8 mouse cellular contexts compared by ENCODE assay signal in the genomic region with DNA sequence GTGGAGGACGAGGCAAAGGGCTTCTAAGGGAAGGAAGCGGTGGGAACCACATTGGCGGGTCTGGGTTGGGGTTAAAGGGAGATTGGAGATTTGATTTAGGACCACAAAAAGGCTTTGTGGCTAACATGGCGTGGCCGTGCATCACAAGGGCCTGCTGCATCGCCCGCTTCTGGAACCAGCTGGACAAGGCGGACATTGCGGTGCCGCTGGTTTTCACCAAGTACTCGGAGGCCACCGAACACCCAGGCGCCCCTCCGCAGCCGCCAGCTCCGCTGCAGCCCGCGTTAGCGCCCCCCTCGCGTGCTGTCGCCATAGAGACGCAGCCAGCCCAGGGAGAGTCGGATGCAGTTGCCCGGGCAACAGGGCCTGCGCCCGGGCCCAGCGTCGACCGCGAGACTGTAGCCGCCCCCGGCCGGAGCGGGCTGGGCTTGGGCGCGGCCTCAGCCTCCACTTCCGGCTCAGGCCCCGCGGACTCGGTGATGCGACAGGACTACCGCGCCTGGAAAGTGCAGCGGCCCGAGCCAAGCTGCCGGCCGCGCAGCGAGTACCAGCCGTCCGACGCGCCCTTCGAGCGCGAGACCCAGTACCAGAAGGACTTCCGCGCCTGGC. TPM values are rescaled to one million over a fixed set of nuclear protein-coding genes. Genes with fewer than 3 reads are reported as not detected.
DNase-seq lines count a peak whose midpoint lies in the region; ATAC-seq and TF ChIP-seq lines count a peak whose summit lies in the region.

No protein-coding gene starts in this region.

- TF ChIP-seq CTCF in E14TG2a.4 (conservative IDR thresholded peaks at IDR 0.05; ENCODE audit: low read length): no peak
- TF ChIP-seq CTCF in liver, embryonic 14.5 days (IDR thresholded peaks at IDR 0.05; ENCODE audit: low read depth): no peak

- no peak for TF ChIP-seq EP300 in liver, embryonic 14.5 days (IDR thresholded peaks at IDR 0.05; ENCODE audit: low read depth)

- peak overlapping the region; percentile 75 for H3K9ac ChIP-seq in forebrain, embryonic 11.5 days (ENCODE audit: low read length)
- H3K9ac ChIP-seq in heart, embryonic 15.5 days: peak overlapping the region; percentile 52
- no peak overlapping the region for H3K9ac ChIP-seq in liver, embryonic 14.5 days (replicated peaks)
- H3K9ac ChIP-seq in neural tube, embryonic 14.5 days (replicated peaks; ENCODE audit: low read depth, low read length): peak overlapping the region; percentile 85

- peak; percentile 94 for ATAC-seq in forebrain, embryonic 11.5 days (replicated peaks; ENCODE audit: low FRiP score)
- ATAC-seq in heart, embryonic 15.5 days (replicated peaks; ENCODE audit: insufficient number of reproducible peaks, insufficient read depth, low FRiP score, low read depth): peak; percentile 68; the same call in 1 of the 2 replicates
- no peak for ATAC-seq in liver, embryonic 14.5 days (ENCODE audit: insufficient read depth)
- peak; percentile 91 for ATAC-seq in neural tube, embryonic 14.5 days (ENCODE audit: low read depth)
- ATAC-seq in megakaryocyte-erythroid progenitor cell, adult 5-6 weeks (replicated peaks; ENCODE audit: low FRiP score, low TSS enrichment, poor library complexity, severe bottlenecking): no peak

- H3K27me3 ChIP-seq in E14TG2a.4 (ENCODE audit: insufficient read depth, low read length): peaks cover 48% of the 10 kb centered on the region
- H3K27me3 ChIP-seq in forebrain, embryonic 11.5 days (ENCODE audit: control insufficient read depth, insufficient read depth, low read length): peaks cover 8% of the 10 kb centered on the region
- peaks cover 65% of the 10 kb centered on the region for H3K27me3 ChIP-seq in heart, embryonic 15.5 days
- H3K27me3 ChIP-seq in liver, embryonic 14.5 days (ENCODE audit: control insufficient read depth, insufficient read depth, low read length): peaks cover 60% of the 10 kb centered on the region
- no peaks in the 10 kb centered on the region for H3K27me3 ChIP-seq in neural tube, embryonic 14.5 days (ENCODE audit: control insufficient read depth, insufficient read depth, low read length)

- peak; percentile 93 for DNase-seq in brain, adult 2 months (ENCODE audit: low read depth, low spot score)
- peak; percentile 93 for DNase-seq in forebrain, embryonic 11.5 days (ENCODE audit: low spot score)
- DNase-seq in kidney, postnatal 14 days: peak; percentile 61
- no peak for DNase-seq in liver, embryonic 14.5 days (ENCODE audit: low read depth in 3 of 3, low spot score in 3 of 3)

- peak overlapping the region; percentile 93 for H3K27ac ChIP-seq in forebrain, embryonic 11.5 days (ENCODE audit: low read depth, low read length)
- no peak overlapping the region for H3K27ac ChIP-seq in heart, embryonic 15.5 days
- no peak overlapping the region for H3K27ac ChIP-seq in liver, embryonic 14.5 days
- peak overlapping the region; percentile 98 for H3K27ac ChIP-seq in neural tube, embryonic 14.5 days (ENCODE audit: low read depth, low read length)

- peak overlapping the region; percentile 80 for H3K4me3 ChIP-seq in E14TG2a.4 (replicated peaks; ENCODE audit: low read length)
- H3K4me3 ChIP-seq in forebrain, embryonic 11.5 days (ENCODE audit: low read depth, low read length): peak overlapping the region; percentile 66
- peak overlapping the region; percentile 59 for H3K4me3 ChIP-seq in heart, embryonic 15.5 days
- H3K4me3 ChIP-seq in liver, embryonic 14.5 days (ENCODE audit: insufficient read depth in 1 of 2, low read depth in 2 of 2, low read length in 2 of 2): peak overlapping the region in 1 of 2 experiments; percentile 26; a peak in 2 of 4 replicates
- H3K4me3 ChIP-seq in neural tube, embryonic 14.5 days (ENCODE audit: low read depth, low read length): peak overlapping the region; percentile 92

- H3K4me1 ChIP-seq in E14TG2a.4 (replicated peaks; ENCODE audit: low read depth, low read length): peaks cover 77% of the 10 kb centered on the region
- H3K4me1 ChIP-seq in forebrain, embryonic 11.5 days (replicated peaks; ENCODE audit: control insufficient read depth, insufficient read depth, low read length): peaks cover 15% of the 10 kb centered on the region; the same call in 1 of the 2 replicates
- H3K4me1 ChIP-seq in heart, embryonic 15.5 days (replicated peaks): peaks cover 42% of the 10 kb centered on the region
- H3K4me1 ChIP-seq in liver, embryonic 14.5 days (replicated peaks; ENCODE audit: control insufficient read depth in 2 of 2, insufficient read depth in 2 of 2, low read length in 1 of 2): no peaks in the 10 kb centered on the region
- peaks cover 26% of the 10 kb centered on the region for H3K4me1 ChIP-seq in neural tube, embryonic 14.5 days (ENCODE audit: control insufficient read depth, insufficient read depth, low read length)

- H3K4me2 ChIP-seq in forebrain, embryonic 11.5 days (ENCODE audit: low read depth, low read length, severe bottlenecking): peak overlapping the region; percentile 100
- H3K4me2 ChIP-seq in heart, embryonic 15.5 days: peak overlapping the region; percentile 96
- peak overlapping the region; percentile 32 for H3K4me2 ChIP-seq in liver, embryonic 14.5 days (ENCODE audit: low read depth)
- H3K4me2 ChIP-seq in neural tube, embryonic 14.5 days (ENCODE audit: low read depth, low read length): peak overlapping the region; percentile 99

- WGBS in forebrain, embryonic 11.5 days: under 1% methylated on average over 59 of the region's 59 CpGs
- under 1% methylated on average over 52 of the region's 59 CpGs for WGBS in heart, embryonic 15.5 days
- under 1% methylated on average over 59 of the region's 59 CpGs for WGBS in liver, embryonic 14.5 days (ENCODE audit: insufficient replicate concordance)
- under 1% methylated on average over 48 of the region's 59 CpGs for WGBS in neural tube, embryonic 14.5 days

- H3K36me3 ChIP-seq in E14TG2a.4 (ENCODE audit: insufficient read depth, low read length): peaks cover 8% of the 10 kb centered on the region
- no peaks in the 10 kb centered on the region for H3K36me3 ChIP-seq in forebrain, embryonic 11.5 days (ENCODE audit: control insufficient read depth, insufficient read depth, low read length)
- H3K36me3 ChIP-seq in heart, embryonic 15.5 days: no peaks in the 10 kb centered on the region
- no peaks in the 10 kb centered on the region for H3K36me3 ChIP-seq in liver, embryonic 14.5 days (replicated peaks; ENCODE audit: control insufficient read depth, insufficient read depth, low read depth)
- no peaks in the 10 kb centered on the region for H3K36me3 ChIP-seq in neural tube, embryonic 14.5 days (ENCODE audit: control insufficient read depth, insufficient read depth, low read length)

- H3K9me3 ChIP-seq in E14TG2a.4 (ENCODE audit: low read length): no peaks in the 10 kb centered on the region
- no peaks in the 10 kb centered on the region for H3K9me3 ChIP-seq in forebrain, embryonic 11.5 days (ENCODE audit: control insufficient read depth, low read length)
- no peaks in the 10 kb centered on the region for H3K9me3 ChIP-seq in heart, embryonic 15.5 days (replicated peaks)
- H3K9me3 ChIP-seq in liver, embryonic 14.5 days (ENCODE audit: control insufficient read depth, low read length): no peaks in the 10 kb centered on the region
- H3K9me3 ChIP-seq in neural tube, embryonic 14.5 days (ENCODE audit: control insufficient read depth, low read length): no peaks in the 10 kb centered on the region

RNA-seq across cellular contexts. Expression of gene Map6, which starts 0.8 kb away (rescaled TPM):
- 36.2 and 36.7 TPM in 2 replicates for polyA plus RNA-seq in forebrain, embryonic 11.5 days (2014; fragmentation: Nextera tagmentation; extraction: Ambion mirVana)
- polyA plus RNA-seq in heart, embryonic 15.5 days (2015; fragmentation: Nextera tagmentation; extraction: Ambion mirVana): 2.8 and 5.4 TPM in 2 replicates
- 0.01 and 0.09 TPM in 2 replicates for polyA plus RNA-seq in liver, embryonic 14.5 days (2012; rRNA removed)
- polyA plus RNA-seq in liver, embryonic 14.5 days (2014; fragmentation: Nextera tagmentation; extraction: Ambion mirVana): 0.05 TPM in 1 of 2 replicates, not detected in the other
- polyA plus RNA-seq in neural tube, embryonic 14.5 days (2014; fragmentation: Nextera tagmentation; extraction: Ambion mirVana): 118 and 140 TPM in 2 replicates
- total RNA-seq in megakaryocyte-erythroid progenitor cell, adult 5-6 weeks (2014; fragmentation: Nextera tagmentation): not detected in 2 replicates
- total RNA-seq in megakaryocyte-erythroid progenitor cell, adult 5-6 weeks (2017): not detected in 2 replicates

RNA-seq across cellular contexts. Expression of gene Mogat2, which starts 29.6 kb away (rescaled TPM):
- polyA plus RNA-seq in forebrain, embryonic 11.5 days (2014; fragmentation: Nextera tagmentation; extraction: Ambion mirVana): 9.3 and 13.0 TPM in 2 replicates
- polyA plus RNA-seq in heart, embryonic 15.5 days (2015; fragmentation: Nextera tagmentation; extraction: Ambion mirVana): 0.70 and 0.74 TPM in 2 replicates
- 13.5 and 15.4 TPM in 2 replicates for polyA plus RNA-seq in liver, embryonic 14.5 days (2012; rRNA removed)
- polyA plus RNA-seq in liver, embryonic 14.5 days (2014; fragmentation: Nextera tagmentation; extraction: Ambion mirVana): 30.3 and 32.9 TPM in 2 replicates
- polyA plus RNA-seq in neural tube, embryonic 14.5 days (2014; fragmentation: Nextera tagmentation; extraction: Ambion mirVana): 0.92 and 2.2 TPM in 2 replicates
- total RNA-seq in megakaryocyte-erythroid progenitor cell, adult 5-6 weeks (2014; fragmentation: Nextera tagmentation): 0.27 TPM in 1 of 2 replicates, not detected in the other
- total RNA-seq in megakaryocyte-erythroid progenitor cell, adult 5-6 weeks (2017): not detected in 2 replicates

Comparison
In these comparisons a context has a peak if more than half of its experiments do, and no peak if none do; other contexts are left out.
1. DNase-seq: peak in brain, adult 2 months (single experiment), forebrain, embryonic 11.5 days (single experiment) and kidney, postnatal 14 days (single experiment); none in liver, embryonic 14.5 days (0 of 3).
2. ATAC-seq: peak in forebrain, embryonic 11.5 days (single experiment), heart, embryonic 15.5 days (single experiment) and neural tube, embryonic 14.5 days (single experiment); none in liver, embryonic 14.5 days (single experiment) and megakaryocyte-erythroid progenitor cell, adult 5-6 weeks (single experiment).
3. H3K27ac ChIP-seq: peak in forebrain, embryonic 11.5 days (single experiment) and neural tube, embryonic 14.5 days (single experiment); none in heart, embryonic 15.5 days (single experiment) and liver, embryonic 14.5 days (single experiment).
4. H3K4me2 ChIP-seq: peak in every context shown above with its lines; median percentile 100 in forebrain, embryonic 11.5 days; 99 in neural tube, embryonic 14.5 days; 96 in heart, embryonic 15.5 days; 32 in liver, embryonic 14.5 days.